Comparison of ENCODE assay signal across 14 mouse cellular contexts in genomic region chr9:67182006-67182405, GRCm38 (mm10).
DNase-seq lines count a peak whose midpoint lies in the region; ATAC-seq lines count a peak whose summit lies in the region.
"Had no signal": no experiment of that assay in that cellular context is flagged by ENCODE, and none has a peak within 500 bp of the region (broad histone marks: within the 10 kb centered on the region; RNA-seq: fewer than 3 reads in every experiment).

No protein-coding gene starts in this region.

- no peaks in the 10 kb centered on the region for H3K36me3 ChIP-seq in neural tube, embryonic 15.5 days
- no peaks in the 10 kb centered on the region for H3K36me3 ChIP-seq in limb, embryonic 12.5 days
- H3K36me3 ChIP-seq in midbrain, embryonic 10.5 days = no peaks in the 10 kb centered on the region

- WGBS in neural tube, embryonic 15.5 days = 77% methylated on average over 6 of the region's 6 CpGs
- 11% methylated on average over 6 of the region's 6 CpGs for WGBS in limb, embryonic 12.5 days
- WGBS in midbrain, embryonic 10.5 days = 78% methylated on average over 6 of the region's 6 CpGs

- H3K27ac ChIP-seq in neural tube, embryonic 15.5 days (replicated peaks) = no peak overlapping the region
- H3K27ac ChIP-seq in limb, embryonic 12.5 days = peak overlapping the region; percentile 81
- H3K27ac ChIP-seq in midbrain, embryonic 10.5 days (replicated peaks) = no peak overlapping the region
- H3K27ac ChIP-seq: forebrain, embryonic 13.5 days; macrophage had no signal

- no peak overlapping the region for H3K9ac ChIP-seq in neural tube, embryonic 15.5 days (replicated peaks)
- no peak overlapping the region for H3K9ac ChIP-seq in limb, embryonic 12.5 days (replicated peaks)
- H3K9ac ChIP-seq: forebrain, embryonic 13.5 days had no signal

- H3K27me3 ChIP-seq in neural tube, embryonic 15.5 days (replicated peaks) = no peaks in the 10 kb centered on the region
- H3K27me3 ChIP-seq in limb, embryonic 12.5 days = no peaks in the 10 kb centered on the region
- no peaks in the 10 kb centered on the region for H3K27me3 ChIP-seq in midbrain, embryonic 10.5 days (ENCODE audit: low read depth, poor library complexity, severe bottlenecking)
- H3K27me3 ChIP-seq: forebrain, embryonic 13.5 days had no signal

- peak; percentile 52 for DNase-seq in embryo, embryonic 10 days (ENCODE audit: low spot score)
- DNase-seq in embryo, embryonic 9.5 days (ENCODE audit: extremely low spot score) = no peak
- peak; percentile 44 for DNase-seq in neural tube, embryonic 10.5 days (ENCODE audit: extremely low spot score, low spot score)
- DNase-seq in Muller cell, postnatal 12 days (ENCODE audit: inconsistent ontology term) = no peak
- no peak for DNase-seq in spleen, adult 12 weeks (ENCODE audit: low spot score)
- no peak for DNase-seq in midbrain, embryonic 10.5 days (ENCODE audit: low spot score)
- DNase-seq: adrenal gland, postnatal 10 days; gastrocnemius, postnatal 25 days; heart, postnatal 36 days; kidney, adult 18-20 months had no signal

- H3K9me3 ChIP-seq in neural tube, embryonic 15.5 days (replicated peaks) = no peaks in the 10 kb centered on the region
- no peaks in the 10 kb centered on the region for H3K9me3 ChIP-seq in limb, embryonic 12.5 days
- no peaks in the 10 kb centered on the region for H3K9me3 ChIP-seq in midbrain, embryonic 10.5 days (replicated peaks)
- H3K9me3 ChIP-seq: forebrain, embryonic 13.5 days had no signal

- ATAC-seq in neural tube, embryonic 15.5 days (ENCODE audit: low FRiP score) = no peak
- peak; percentile 81 for ATAC-seq in limb, embryonic 12.5 days (ENCODE audit: insufficient number of reproducible peaks, insufficient read depth, low FRiP score, low TSS enrichment, low read depth)
- ATAC-seq: forebrain, embryonic 13.5 days had no signal

- H3K4me3 ChIP-seq in neural tube, embryonic 15.5 days (replicated peaks) = no peak overlapping the region
- H3K4me3 ChIP-seq in limb, embryonic 12.5 days (replicated peaks) = no peak overlapping the region
- no peak overlapping the region for H3K4me3 ChIP-seq in midbrain, embryonic 10.5 days
- H3K4me3 ChIP-seq: forebrain, embryonic 13.5 days had no signal

- no peak overlapping the region for H3K4me2 ChIP-seq in neural tube, embryonic 15.5 days
- H3K4me2 ChIP-seq in limb, embryonic 12.5 days = peak overlapping the region; percentile 31; the same call in 1 of the 2 replicates
- H3K4me2 ChIP-seq: forebrain, embryonic 13.5 days had no signal

- H3K4me1 ChIP-seq in neural tube, embryonic 15.5 days = 0 out of 2 replicates have a peak, but pooled peaks cover 4% of the 10 kb centered on the region
- peaks cover 42% of the 10 kb centered on the region for H3K4me1 ChIP-seq in limb, embryonic 12.5 days (replicated peaks)
- peaks cover 13% of the 10 kb centered on the region; the same call in 1 of the 2 replicates for H3K4me1 ChIP-seq in midbrain, embryonic 10.5 days
- H3K4me1 ChIP-seq: forebrain, embryonic 13.5 days had no signal

Comparison
In these comparisons a context has a peak if more than half of its experiments do, and no peak if none do; other contexts are left out.
1. DNase-seq: peak in embryo, embryonic 10 days (single experiment) and neural tube, embryonic 10.5 days (single experiment); none in embryo, embryonic 9.5 days (single experiment), Muller cell, postnatal 12 days (single experiment), spleen, adult 12 weeks (single experiment) and midbrain, embryonic 10.5 days (single experiment).